Mouse (Mus musculus) right cerebral cortex, postnatal 25 days (tissue): ENCODE data around the gene Defa23.
"Not testable (repeated sequence)": the region's sequence is repeated elsewhere in the genome, so short reads cannot be mapped to it uniquely, and the experiment has no call there.

ENCODE experiments used
- DNase-seq: peaks from one replicate; pipeline ENCODE4 v3.0.0; 2022

The Defa23 gene

GRCm38 (mm10) chr8:21054747-21055146 is at the start of gene Defa23:
Defa23 (plus strand) TSS chr8:21055047.
- not testable (repeated sequence) for DNase-seq

- DNase-seq: no peak
Measured at GRCm38 (mm10) chr8:21006801-21007200, 48.0 kb upstream of the Defa23 start.

- not testable (repeated sequence) for DNase-seq
Measured at GRCm38 (mm10) chr8:21008578-21008977, 46.3 kb upstream of the Defa23 start.

GRCm38 (mm10) chr8:21010548-21010947 is 44.3 kb upstream of the Defa23 start:
- DNase-seq: not testable (repeated sequence)

GRCm38 (mm10) chr8:21025245-21025644 is 29.6 kb upstream of the Defa23 start, which contains the start of gene Defa21:
Defa21 (plus strand) TSS chr8:21025545.
- not testable (repeated sequence) for DNase-seq

GRCm38 (mm10) chr8:21064738-21065137 is 9.9 kb downstream of the Defa23 start, which contains the start of gene Defa35:
Defa35 (plus strand) TSS chr8:21065038.
- DNase-seq: not testable (repeated sequence)

GRCm38 (mm10) chr8:21084142-21084541 is 29.3 kb downstream of the Defa23 start, which contains the start of gene Defa25:
Defa25 (plus strand) TSS chr8:21084442.
- not testable (repeated sequence) for DNase-seq

- DNase-seq: no peak
Measured at GRCm38 (mm10) chr8:21093106-21093505, 38.3 kb downstream of the Defa23 start.

GRCm38 (mm10) chr8:21095950-21096349 is 41.1 kb downstream of the Defa23 start, which contains the start of gene Gm14851:
Gm14851 (minus strand) TSS chr8:21096050.
- not testable (repeated sequence) for DNase-seq
